8 mouse cellular contexts compared by ENCODE assay signal in the genomic region with DNA sequence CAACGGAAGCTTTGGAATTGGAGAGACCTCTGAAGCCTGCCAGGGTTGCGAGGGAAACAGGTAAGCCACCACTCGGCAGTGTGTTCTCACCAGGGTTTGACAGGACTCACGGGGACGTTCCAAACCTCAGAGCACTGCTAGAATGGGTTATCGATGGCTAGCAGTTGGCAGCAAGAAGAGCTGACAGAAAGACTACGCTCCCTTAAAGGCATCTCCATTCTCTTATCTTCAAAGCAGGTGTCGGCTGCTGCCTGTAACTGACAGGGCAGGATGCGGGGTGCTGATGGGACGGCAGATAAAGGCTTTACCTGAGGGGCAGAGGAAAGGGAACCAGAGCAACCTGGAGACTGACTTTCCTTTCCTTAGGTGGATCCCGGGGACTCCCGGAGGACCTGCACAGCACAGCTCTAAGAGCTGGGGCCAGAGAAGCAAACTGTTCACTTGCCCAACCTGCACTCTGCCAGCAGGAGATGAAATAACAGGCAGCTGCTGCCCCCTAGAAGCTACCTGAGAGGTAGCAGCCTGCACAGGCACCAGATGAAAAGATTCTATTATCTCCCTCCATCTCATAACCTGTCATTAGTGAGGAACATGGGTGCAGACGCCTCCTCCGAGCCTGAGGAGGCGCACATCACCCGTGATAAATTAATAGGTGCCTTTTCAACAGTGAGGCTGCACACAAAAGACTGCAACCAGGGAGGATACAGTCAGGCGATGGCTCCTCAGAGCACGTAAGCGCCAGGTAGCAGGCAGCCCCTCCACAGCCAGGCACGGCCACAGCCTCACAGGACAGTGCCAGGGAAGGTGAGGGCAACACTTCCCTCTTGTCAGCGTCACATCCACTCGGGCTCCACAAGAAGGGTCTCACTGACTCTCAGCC. TPM values are rescaled to one million over a fixed set of nuclear protein-coding genes. Genes with fewer than 3 reads are reported as not detected.
DNase-seq lines count a peak whose midpoint lies in the region; ATAC-seq lines count a peak whose summit lies in the region.

No protein-coding gene starts in this region.

- ATAC-seq in hindbrain, embryonic 13.5 days (ENCODE audit: low FRiP score): peak; percentile 75

- no peak for DNase-seq in hindbrain, embryonic 10.5 days (ENCODE audit: low spot score)
- DNase-seq in ES-CJ7 (ENCODE audit: low read depth, low spot score): peak; percentile 55
- DNase-seq in cerebellum, postnatal 36 days: peak; percentile 43 to 48
- peak; percentile 69 for DNase-seq in naive thymus-derived CD4-positive, alpha-beta T cell, adult 2 months (ENCODE audit: low read depth)
- DNase-seq in adrenal gland, postnatal 25 days: no peak
- no peak for DNase-seq in left cerebral cortex, postnatal 36 days (ENCODE audit: low spot score in 2 of 2)
- no peak for DNase-seq in right cerebral cortex, postnatal 36 days (ENCODE audit: low spot score in 2 of 2)

- H3K9ac ChIP-seq in hindbrain, embryonic 13.5 days: peak overlapping the region; percentile 29; the same call in 1 of the 2 replicates

- H3K27ac ChIP-seq in hindbrain, embryonic 13.5 days: no peak overlapping the region
- no peak overlapping the region for H3K27ac ChIP-seq in hindbrain, embryonic 10.5 days

- H3K4me2 ChIP-seq in hindbrain, embryonic 13.5 days: no peak overlapping the region

- no peaks in the 10 kb centered on the region for H3K9me3 ChIP-seq in hindbrain, embryonic 13.5 days
- no peaks in the 10 kb centered on the region for H3K9me3 ChIP-seq in hindbrain, embryonic 10.5 days

- no peaks in the 10 kb centered on the region for H3K27me3 ChIP-seq in hindbrain, embryonic 13.5 days
- H3K27me3 ChIP-seq in hindbrain, embryonic 10.5 days (ENCODE audit: insufficient read depth, poor library complexity, severe bottlenecking): no peaks in the 10 kb centered on the region

- intact Hi-C loops in left cerebral cortex, postnatal 36 days (cut with DNase I): no loop called here

- no peak overlapping the region for H3K4me3 ChIP-seq in hindbrain, embryonic 13.5 days
- no peak overlapping the region for H3K4me3 ChIP-seq in hindbrain, embryonic 10.5 days

- peaks cover 49% of the 10 kb centered on the region for H3K4me1 ChIP-seq in hindbrain, embryonic 13.5 days (replicated peaks)
- peaks cover 41% of the 10 kb centered on the region for H3K4me1 ChIP-seq in hindbrain, embryonic 10.5 days (replicated peaks)

- WGBS in hindbrain, embryonic 13.5 days: 78% methylated on average over 22 of the region's 22 CpGs
- 86% methylated on average over 22 of the region's 22 CpGs for WGBS in hindbrain, embryonic 10.5 days

- peaks cover 2% of the 10 kb centered on the region for H3K36me3 ChIP-seq in hindbrain, embryonic 13.5 days
- peaks cover 27% of the 10 kb centered on the region for H3K36me3 ChIP-seq in hindbrain, embryonic 10.5 days

RNA-seq across cellular contexts. Expression of a gene that starts 32.8 kb away (rescaled TPM):
- polyA plus RNA-seq in hindbrain, embryonic 13.5 days (2015; fragmentation: Nextera tagmentation; extraction: Ambion mirVana): 52.6 and 57.7 TPM in 2 replicates
- 60.4 and 60.8 TPM in 2 replicates for polyA plus RNA-seq in hindbrain, embryonic 10.5 days (2016; fragmentation: Nextera tagmentation; extraction: Ambion mirVana)
- total RNA-seq in adrenal gland, postnatal 25 days (2021): 73.6 and 74.6 TPM in 2 replicates
- 10 to 100 TPM; 48.4 to 57.5 TPM for total RNA-seq in left cerebral cortex, postnatal 36 days (2021)

RNA-seq across cellular contexts. Expression of a gene that starts 37.0 kb away (rescaled TPM):
- 27.0 and 29.1 TPM in 2 replicates for polyA plus RNA-seq in hindbrain, embryonic 13.5 days (2015; fragmentation: Nextera tagmentation; extraction: Ambion mirVana)
- polyA plus RNA-seq in hindbrain, embryonic 10.5 days (2016; fragmentation: Nextera tagmentation; extraction: Ambion mirVana): 33.1 and 36.3 TPM in 2 replicates
- 24.3 and 26.2 TPM in 2 replicates for total RNA-seq in adrenal gland, postnatal 25 days (2021)
- total RNA-seq in left cerebral cortex, postnatal 36 days (2021): 10 to 100 TPM; 52.3 to 62.9 TPM

RNA-seq across cellular contexts. Expression of a gene that starts 59.7 kb away (rescaled TPM):
- polyA plus RNA-seq in hindbrain, embryonic 13.5 days (2015; fragmentation: Nextera tagmentation; extraction: Ambion mirVana): 0.35 and 0.41 TPM in 2 replicates
- 0.25 and 1.0 TPM in 2 replicates for polyA plus RNA-seq in hindbrain, embryonic 10.5 days (2016; fragmentation: Nextera tagmentation; extraction: Ambion mirVana)
- 1.5 and 3.0 TPM in 2 replicates for total RNA-seq in adrenal gland, postnatal 25 days (2021)
- 10 to 100 TPM; 12.1 to 14.8 TPM for total RNA-seq in left cerebral cortex, postnatal 36 days (2021)

Comparison
In these comparisons a context has a peak if more than half of its experiments do, and no peak if none do; other contexts are left out.
1. DNase-seq: peak in ES-CJ7 (single experiment), cerebellum, postnatal 36 days (2 of 2) and naive thymus-derived CD4-positive, alpha-beta T cell, adult 2 months (single experiment); none in hindbrain, embryonic 10.5 days (single experiment), adrenal gland, postnatal 25 days (single experiment), left cerebral cortex, postnatal 36 days (0 of 2) and right cerebral cortex, postnatal 36 days (0 of 2).